Mouse (Mus musculus) forebrain, postnatal 0 days (tissue): ENCODE data around the gene Hoxb4. TPM values are rescaled to one million over a fixed set of nuclear protein-coding genes. Genes with fewer than 3 reads are reported as not detected.

Source experiments
- ATAC-seq: fragments of 200-750 bp; cut with Nextera tagmentation; 2 replicates; pipeline ENCODE4 v1.8.0; 2017; ENCODE audit warnings: mild to moderate bottlenecking, moderate library complexity
- DNase-seq: peaks from one replicate; pipeline ENCODE4 v3.0.0-alpha.2; 2015
- H3K27ac ChIP-seq: fragments of 300-500 bp; sonication (generic); 2 replicates; pipeline ENCODE4 v1.5.1; 2014; ENCODE audit warnings: low read depth, mild to moderate bottlenecking, antibody characterized with exemption, low read length, moderate library complexity, mixed read lengths
- H3K27me3 ChIP-seq: fragments of 300-500 bp; sonication (generic); 2 replicates; pipeline ENCODE4 v1.6.1; 2014; ENCODE audit warnings: mild to moderate bottlenecking, low read length, mixed read lengths; ENCODE audit not compliant: insufficient read depth
- H3K36me3 ChIP-seq: fragments of 300-500 bp; sonication (generic); 2 replicates; pipeline ENCODE4 v1.6.1; 2014; ENCODE audit warnings: mild to moderate bottlenecking, moderate library complexity; ENCODE audit not compliant: insufficient read depth
- H3K4me1 ChIP-seq: fragments of 300-500 bp; sonication (generic); 2 replicates; pipeline ENCODE4 v1.6.1; 2014; ENCODE audit warnings: antibody characterized with exemption; ENCODE audit not compliant: insufficient read depth
- H3K4me2 ChIP-seq: fragments of 300-500 bp; sonication (generic); 2 replicates; pipeline ENCODE4 v1.6.1; 2014; ENCODE audit warnings: low read depth, mild to moderate bottlenecking, moderate library complexity
- H3K4me3 ChIP-seq: fragments of 300-500 bp; sonication (generic); 2 replicates; pipeline ENCODE4 v1.5.1; 2014; ENCODE audit warnings: low read depth, low read length, mixed read lengths
- H3K9ac ChIP-seq: fragments of 300-500 bp; sonication (generic); 2 replicates; pipeline ENCODE4 v1.6.1; 2014; ENCODE audit warnings: mild to moderate bottlenecking
- H3K9me3 ChIP-seq: fragments of 300-500 bp; sonication (generic); 2 replicates; pipeline ENCODE4 v1.6.1; 2016; ENCODE audit warnings: low read length
- CTCF ChIP-seq: sonication (generic); IDR thresholded peaks from 2 replicates; pipeline ENCODE4 v1.5.1; 2016; ENCODE audit warnings: antibody characterized with exemption, control low read depth, low read depth
- WGBS: fragments of 180-500 bp; shearing (Covaris S2); extraction: QIAGEN DNeasy Blood & Tissue Kit; methylation state at CpG from one replicate; pipeline ENCODE4 v1.1.7; 2014; 5-methylcytosine and 5-hydroxymethylcytosine counted together
- microRNA counts: library from miRNA; unstranded; fragments of <30 nt; microRNA quantifications from one replicate; lab custom pipeline; 2015
- microRNA-seq, 2 experiments: library from miRNA; unstranded; fragments of <30 nt; microRNA quantifications; one replicate each; pipeline ENCODE4; 2016
- polyA plus RNA-seq: library from polyadenylated mRNA; unstranded; fragments of >200 nt; fragmentation: Nextera tagmentation; extraction: Ambion mirVana; gene quantifications from 2 replicates; pipeline ENCODE4 v1.2.1, GENCODE M21; 2015
- total RNA-seq: library from RNA; depleted of rRNA; stranded (reverse); fragments of >200 nt; gene quantifications from 2 replicates; pipeline ENCODE4 v1.2.3, GENCODE M21; 2014; rRNA removed

Gene Hoxb4
- total and polyA plus RNA-seq, 2 experiments from 2014 or later = not detected

DNA sequence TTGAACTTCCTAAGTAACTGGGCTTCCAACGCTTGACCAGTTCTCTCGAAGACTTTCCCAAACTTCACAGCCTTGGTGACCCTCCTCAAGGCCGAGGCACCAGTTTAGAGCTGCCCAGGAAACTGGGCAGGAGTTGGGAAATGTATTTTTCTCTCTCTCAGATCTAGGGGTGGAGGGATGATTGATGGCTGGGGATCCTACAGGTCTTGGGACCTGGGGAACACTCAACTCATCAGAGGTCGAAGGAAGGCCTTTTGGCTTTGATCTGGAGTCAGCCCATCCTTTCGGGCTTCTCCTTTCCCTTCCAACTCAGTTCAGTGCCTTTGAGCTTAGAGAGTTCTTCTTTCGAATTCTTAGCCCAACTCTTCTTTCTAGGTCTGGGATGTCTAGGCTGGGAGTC is 49.1 kb downstream of the Hoxb4 start:
- ATAC-seq (no peak), DNase-seq (no peak)
- WGBS = 11% methylated on average over 6 of the region's 6 CpGs
- Histone ChIP-seq H3K4me2 (no peak overlapping the region), H3K27ac (no peak overlapping the region), H3K4me3 (no peak overlapping the region), H3K9me3 (no peaks in the 10 kb centered on the region), H3K9ac (no peak overlapping the region), H3K4me1 (no peaks in the 10 kb centered on the region), H3K27me3 (peaks cover 95% of the 10 kb centered on the region), H3K36me3 (no peaks in the 10 kb centered on the region)
- TF ChIP-seq CTCF = no peak

DNA sequence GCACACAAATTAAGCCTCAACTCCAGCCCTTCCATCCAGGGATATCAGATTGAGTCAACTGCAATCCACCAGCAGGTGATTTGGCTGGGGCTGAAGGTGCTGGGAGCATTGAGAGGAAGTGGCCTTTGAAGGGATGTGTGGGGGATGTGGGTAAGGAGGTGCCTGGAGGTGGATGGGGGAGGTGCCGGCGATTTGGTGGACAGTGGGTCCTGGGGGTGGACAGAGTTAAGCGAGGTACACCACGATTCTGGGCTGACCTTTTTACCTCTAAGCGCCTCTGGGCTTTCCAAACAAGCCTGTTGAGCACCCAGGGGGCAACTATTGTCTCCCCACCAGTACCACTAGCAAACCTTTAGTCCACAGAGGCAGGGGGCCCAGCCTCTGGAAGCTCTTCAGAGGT is 50.6 kb downstream of the Hoxb4 start:
- no peak overlapping the region for H3K27ac ChIP-seq
- ATAC-seq (no peak), DNase-seq (no peak)
- H3K27me3 ChIP-seq = peaks cover 97% of the 10 kb centered on the region
- H3K4me3 ChIP-seq = no peak overlapping the region
- H3K9me3 ChIP-seq = no peaks in the 10 kb centered on the region
- TF ChIP-seq CTCF = no peak
- H3K36me3 ChIP-seq = no peaks in the 10 kb centered on the region
- no peaks in the 10 kb centered on the region for H3K4me1 ChIP-seq
- WGBS = 12% methylated on average over 5 of the region's 5 CpGs
- no peak overlapping the region for H3K9ac ChIP-seq
- H3K4me2 ChIP-seq = no peak overlapping the region

DNA sequence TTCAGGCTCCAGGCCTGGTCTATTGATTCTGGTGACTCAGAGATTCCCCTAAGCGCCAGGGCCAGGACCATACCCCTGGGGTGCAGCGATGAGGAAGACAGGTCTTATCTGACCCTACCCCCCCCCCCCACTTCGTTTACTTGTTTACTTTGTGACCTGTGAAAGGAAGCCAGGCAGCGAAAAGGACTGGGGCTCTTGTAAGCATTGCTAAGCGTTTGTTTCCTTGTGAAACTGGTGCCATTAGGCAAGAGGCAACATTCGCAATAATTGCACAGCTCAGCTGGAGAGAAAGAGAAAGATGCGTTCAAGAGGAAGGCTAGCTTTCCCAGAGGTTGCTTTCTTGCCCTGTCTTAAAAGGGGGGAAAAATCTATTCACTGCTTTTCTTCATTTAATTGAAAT is 51.1 kb downstream of the Hoxb4 start:
- Histone ChIP-seq H3K9ac (no peak overlapping the region), H3K4me1 (no peaks in the 10 kb centered on the region), H3K27ac (no peak overlapping the region), H3K36me3 (no peaks in the 10 kb centered on the region), H3K4me3 (no peak overlapping the region), H3K4me2 (no peak overlapping the region), H3K9me3 (no peaks in the 10 kb centered on the region), H3K27me3 (peaks cover 97% of the 10 kb centered on the region)
- DNase-seq (no peak), ATAC-seq (no peak)
- no peak for TF ChIP-seq CTCF
- WGBS = 7% methylated on average over 7 of the region's 7 CpGs

MicroRNAs within 50 kb of the gene (microRNA counts, 519-probe panel; counts per million panel counts)
- 2,807 counts per million, percentile 22 among the panel's probes with 10 or more counts for microRNA mmu-miR-10a (lab: Ali Mortazavi, UCI)

Small RNA genes within 50 kb of the gene (microRNA-seq; reads per million reads assigned to microRNA genes)
- 92.5 to 114 reads per million in 2 experiments for gene Mir10a

Other genes starting within 250 kb of the Hoxb4 start
- gene Atp5g1, start 242.6 kb upstream of the Hoxb4 start, total RNA-seq = 348 and 355 TPM in 2 replicates
- 925 and 1,026 TPM in 2 replicates for gene Atp5g1, start 242.6 kb upstream of the Hoxb4 start, polyA plus RNA-seq
- not detected in 2 replicates for gene Calcoco2, start 206.3 kb upstream of the Hoxb4 start, total RNA-seq
- gene Calcoco2, start 206.3 kb upstream of the Hoxb4 start, polyA plus RNA-seq = 0.10 TPM in 1 of 2 replicates, not detected in the other
- 0.43 and 0.54 TPM in 2 replicates for gene Ttll6, start 184.5 kb upstream of the Hoxb4 start, total RNA-seq
- 0.19 and 0.31 TPM in 2 replicates for gene Ttll6, start 184.5 kb upstream of the Hoxb4 start, polyA plus RNA-seq
- gene Hoxb13, start 124.0 kb upstream of the Hoxb4 start, total RNA-seq = not detected in 2 replicates
- gene Hoxb13, start 124.0 kb upstream of the Hoxb4 start, polyA plus RNA-seq = not detected in 2 replicates
- not detected in 2 replicates for gene Hoxb9, start 46.8 kb upstream of the Hoxb4 start, total RNA-seq
- gene Hoxb9, start 46.8 kb upstream of the Hoxb4 start, polyA plus RNA-seq = not detected in 2 replicates
- gene Hoxb8, start 36.4 kb upstream of the Hoxb4 start, total RNA-seq = not detected in 2 replicates
- not detected in 2 replicates for gene Hoxb8, start 36.4 kb upstream of the Hoxb4 start, polyA plus RNA-seq
- gene Hoxb7, start 31.6 kb upstream of the Hoxb4 start, total RNA-seq = not detected in 2 replicates
- gene Hoxb7, start 31.6 kb upstream of the Hoxb4 start, polyA plus RNA-seq = not detected in 2 replicates
- not detected in 2 replicates for gene Hoxb6, start 25.8 kb upstream of the Hoxb4 start, total RNA-seq
- not detected in 2 replicates for gene Hoxb6, start 25.8 kb upstream of the Hoxb4 start, polyA plus RNA-seq
- not detected in 2 replicates for gene Hoxb5, start 14.9 kb upstream of the Hoxb4 start, total RNA-seq
- gene Hoxb5, start 14.9 kb upstream of the Hoxb4 start, polyA plus RNA-seq = not detected in 2 replicates
- gene Hoxb3, start 5.1 kb downstream of the Hoxb4 start, total RNA-seq = not detected in 2 replicates
- gene Hoxb3, start 5.1 kb downstream of the Hoxb4 start, polyA plus RNA-seq = not detected in 2 replicates
- not detected in 2 replicates for gene Hoxb2, start 32.3 kb downstream of the Hoxb4 start, total RNA-seq
- not detected in 2 replicates for gene Hoxb2, start 32.3 kb downstream of the Hoxb4 start, polyA plus RNA-seq
- gene Hoxb1, start 47.5 kb downstream of the Hoxb4 start, total RNA-seq = not detected in 2 replicates
- not detected in 2 replicates for gene Hoxb1, start 47.5 kb downstream of the Hoxb4 start, polyA plus RNA-seq
- 1.6 and 3.2 TPM in 2 replicates for gene Skap1, start 146.3 kb downstream of the Hoxb4 start, total RNA-seq
- 2.7 and 3.7 TPM in 2 replicates for gene Skap1, start 146.3 kb downstream of the Hoxb4 start, polyA plus RNA-seq